Mouse (Mus musculus): Measurements from ENCODE around the gene Myo6. TPM values are rescaled to one million over a fixed set of nuclear protein-coding genes. Genes with fewer than 3 reads are reported as not detected.

Myo6 gene
- total RNA-seq, 2 experiments from 2014 or later = 65.0 to 67.0 TPM

GRCm38 (mm10) chr9:80185737-80186136 is 20.9 kb downstream of the Myo6 start:
- no peak for DNase-seq (ENCODE audit: extremely low spot score in 1 of 2, low spot score in 2 of 2)
- Histone ChIP-seq H3K27ac (no peak overlapping the region), H3K4me3 (no peak overlapping the region)
- intact Hi-C loops (cut with DNase I) = no loop called here
- TF ChIP-seq CTCF (IDR thresholded peaks at IDR 0.05) = no peak

GRCm38 (mm10) chr9:80186693-80187092 is 21.9 kb downstream of the Myo6 start:
- no peak for DNase-seq (ENCODE audit: extremely low spot score in 1 of 2, low spot score in 2 of 2)
- intact Hi-C loops (cut with DNase I) = no loop called here
- Histone ChIP-seq H3K27ac (no peak overlapping the region), H3K4me3 (no peak overlapping the region)
- no peak for TF ChIP-seq CTCF (IDR thresholded peaks at IDR 0.05)

- no peak for DNase-seq (ENCODE audit: extremely low spot score in 1 of 2, low spot score in 2 of 2)
- no peak for TF ChIP-seq CTCF (IDR thresholded peaks at IDR 0.05)
- Histone ChIP-seq H3K27ac (no peak overlapping the region), H3K4me3 (no peak overlapping the region)
- intact Hi-C loops (cut with DNase I) = no loop called here
Measured at GRCm38 (mm10) chr9:80188324-80188893, 23.6 kb downstream of the Myo6 start.

GRCm38 (mm10) chr9:80191240-80191639 is 26.4 kb downstream of the Myo6 start:
- Histone ChIP-seq H3K4me3 (no peak overlapping the region), H3K27ac (no peak overlapping the region)
- no peak for DNase-seq (ENCODE audit: extremely low spot score in 1 of 2, low spot score in 2 of 2)
- intact Hi-C loops (cut with DNase I) = no loop called here
- no peak for TF ChIP-seq CTCF (IDR thresholded peaks at IDR 0.05)

GRCm38 (mm10) chr9:80192324-80192723 is 27.5 kb downstream of the Myo6 start:
- intact Hi-C loops (cut with DNase I) = no loop called here
- Histone ChIP-seq H3K27ac (no peak overlapping the region), H3K4me3 (no peak overlapping the region)
- DNase-seq (ENCODE audit: extremely low spot score in 1 of 2, low spot score in 2 of 2) = no peak
- no peak for TF ChIP-seq CTCF (IDR thresholded peaks at IDR 0.05)

- no peak for TF ChIP-seq CTCF (IDR thresholded peaks at IDR 0.05)
- intact Hi-C loops (cut with DNase I) = no loop called here
- DNase-seq (ENCODE audit: extremely low spot score in 1 of 2, low spot score in 2 of 2) = no peak
- no peak overlapping the region for H3K27ac ChIP-seq
- no peak overlapping the region for H3K4me3 ChIP-seq
Measured at GRCm38 (mm10) chr9:80194446-80194845, 29.6 kb downstream of the Myo6 start.

GRCm38 (mm10) chr9:80196161-80196560 is 31.3 kb downstream of the Myo6 start:
- TF ChIP-seq CTCF (IDR thresholded peaks at IDR 0.05) = no peak
- H3K27ac ChIP-seq = no peak overlapping the region
- DNase-seq (ENCODE audit: extremely low spot score in 1 of 2, low spot score in 2 of 2) = no peak

GRCm38 (mm10) chr9:80197233-80197632 is 32.4 kb downstream of the Myo6 start:
- intact Hi-C loops (cut with DNase I) = no loop called here
- Histone ChIP-seq H3K4me3 (no peak overlapping the region), H3K27ac (no peak overlapping the region; the same call in 1 of the 2 replicates)
- DNase-seq (ENCODE audit: extremely low spot score in 1 of 2, low spot score in 2 of 2) = no peak
- TF ChIP-seq CTCF (IDR thresholded peaks at IDR 0.05) = no peak

More at GRCm38 (mm10) chr9:80196161-80196560, 31.3 kb downstream of the Myo6 start:
- intact Hi-C loops (cut with DNase I) = no loop called here
- no peak overlapping the region for H3K4me3 ChIP-seq

- H3K4me3 ChIP-seq = no peak overlapping the region
- DNase-seq (ENCODE audit: extremely low spot score in 1 of 2, low spot score in 2 of 2) = no peak
- peak overlapping the region; percentile 61 for H3K27ac ChIP-seq
- intact Hi-C loops (cut with DNase I) = loop anchor here (5.0 kb wide), 1 partner anchor 34 kb away; the partner anchor contains the start of gene Myo6
- no peak for TF ChIP-seq CTCF (IDR thresholded peaks at IDR 0.05)
Measured at GRCm38 (mm10) chr9:80200855-80201254, 36.0 kb downstream of the Myo6 start.

- Histone ChIP-seq H3K4me3 (no peak overlapping the region), H3K27ac (no peak overlapping the region)
- no peak for DNase-seq (ENCODE audit: extremely low spot score in 1 of 2, low spot score in 2 of 2)
- TF ChIP-seq CTCF (IDR thresholded peaks at IDR 0.05) = no peak
- intact Hi-C loops (cut with DNase I) = loop anchor here (5.0 kb wide), 1 partner anchor 35 kb away; the partner anchor contains the start of gene Myo6
Measured at GRCm38 (mm10) chr9:80202374-80203060, 37.7 kb downstream of the Myo6 start.

GRCm38 (mm10) chr9:80208681-80209080 is 43.9 kb downstream of the Myo6 start:
- Histone ChIP-seq H3K4me3 (no peak overlapping the region), H3K27ac (no peak overlapping the region)
- DNase-seq (ENCODE audit: extremely low spot score in 1 of 2, low spot score in 2 of 2) = no peak
- intact Hi-C loops (cut with DNase I) = no loop called here
- no peak for TF ChIP-seq CTCF (IDR thresholded peaks at IDR 0.05)

GRCm38 (mm10) chr9:80209459-80209858 is 44.6 kb downstream of the Myo6 start:
- Histone ChIP-seq H3K27ac (no peak overlapping the region), H3K4me3 (no peak overlapping the region)
- TF ChIP-seq CTCF (IDR thresholded peaks at IDR 0.05) = no peak
- intact Hi-C loops (cut with DNase I) = no loop called here
- DNase-seq (ENCODE audit: extremely low spot score in 1 of 2, low spot score in 2 of 2) = no peak

- DNase-seq (ENCODE audit: extremely low spot score in 1 of 2, low spot score in 2 of 2) = no peak
- no peak overlapping the region for H3K4me3 ChIP-seq
- TF ChIP-seq CTCF (IDR thresholded peaks at IDR 0.05) = no peak
- intact Hi-C loops (cut with DNase I) = no loop called here
- no peak overlapping the region; the same call in 1 of the 2 replicates for H3K27ac ChIP-seq
Measured at GRCm38 (mm10) chr9:80210096-80210495, 45.3 kb downstream of the Myo6 start.
